Mouse (Mus musculus) retina, embryonic 14.5 days (tissue): ENCODE measurements at regions not wholly inside any gene's neighbourhood (a gene's known extent, or its start where the extent isn't known, plus 50 kb on each side); places are given as distances from the start of the nearest gene placed in this dataset.

ENCODE experiments used
- DNase-seq: peaks from one replicate; pipeline ENCODE4 v3.0.0-alpha.2; 2015; ENCODE audit warnings: low spot score

GRCm38 (mm10) chr4:31403976-31404375 lies 559.9 kb upstream of the Map3k7 start:
- no peak for DNase-seq

DNA sequence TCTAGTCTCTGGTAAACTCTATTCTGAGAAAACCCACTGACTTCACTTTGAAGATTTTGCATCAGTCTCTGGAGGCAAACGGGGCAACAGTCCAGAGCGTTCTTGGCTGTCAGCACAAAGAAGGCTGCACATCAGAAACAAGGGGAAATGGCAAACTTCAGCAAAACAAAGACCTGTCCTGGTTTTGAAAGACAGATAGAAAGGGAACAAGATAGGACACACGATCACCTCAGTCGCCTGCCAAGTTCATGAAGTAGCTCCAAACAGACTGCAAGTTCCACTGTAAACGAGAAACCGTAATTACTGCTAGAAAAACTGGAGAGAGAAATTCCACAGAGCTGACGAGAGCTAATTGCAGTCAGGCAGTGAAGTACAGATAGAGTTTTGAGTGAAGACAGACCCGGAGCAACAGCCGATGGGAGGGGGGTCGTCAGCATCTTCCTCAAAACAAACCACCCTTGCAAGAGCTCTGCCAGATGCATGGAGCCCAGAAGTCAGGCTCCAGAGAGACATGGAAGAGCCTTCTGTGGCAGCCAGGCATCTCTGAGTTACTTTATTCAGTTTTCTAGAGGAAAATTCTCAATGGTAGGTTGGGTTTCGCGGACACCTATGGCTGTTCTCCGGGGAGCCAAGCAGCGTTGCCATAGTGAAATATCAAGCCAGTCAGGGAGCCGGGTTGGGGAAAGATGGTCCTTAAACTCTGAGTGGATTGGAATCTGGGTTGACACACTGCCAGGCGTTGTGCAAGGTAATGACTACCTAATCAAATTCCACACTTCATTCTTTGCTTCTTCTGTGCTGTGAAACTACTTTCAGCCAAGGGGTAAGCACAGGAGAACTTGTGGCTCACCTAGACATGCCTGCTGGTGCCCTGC lies 558.8 kb upstream of the Map3k7 start:
- no peak for DNase-seq

GRCm38 (mm10) chr4:31410157-31410556 lies 553.7 kb upstream of the Map3k7 start:
- no peak for DNase-seq

- no peak for DNase-seq
Measured at GRCm38 (mm10) chr4:31411770-31412525, 551.9 kb upstream of the Map3k7 start.

- no peak for DNase-seq
Measured at GRCm38 (mm10) chr4:31417161-31417560, 546.7 kb upstream of the Map3k7 start.

GRCm38 (mm10) chr4:31419240-31419639 lies 544.7 kb upstream of the Map3k7 start:
- DNase-seq: peak; percentile 83

DNA sequence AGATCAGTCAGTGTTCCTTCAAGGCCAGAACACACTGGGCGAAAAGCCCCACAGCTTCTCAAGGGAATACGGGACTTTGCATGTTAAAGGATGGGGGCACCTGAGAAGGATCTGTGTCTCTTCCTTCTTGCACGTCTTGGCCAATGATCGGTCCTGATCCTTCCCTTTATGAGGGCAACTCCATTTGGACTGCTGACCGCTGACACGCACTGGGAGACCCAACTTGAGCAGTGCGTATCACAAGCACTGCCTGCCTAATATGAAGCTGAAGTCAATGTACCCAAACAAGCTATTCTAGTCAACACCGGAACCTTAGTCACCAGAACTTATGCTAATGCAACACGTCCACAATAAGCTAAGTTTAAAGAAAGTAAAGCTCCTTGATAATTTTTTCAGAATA lies 543.7 kb upstream of the Map3k7 start:
- no peak for DNase-seq

GRCm38 (mm10) chr4:31421386-31421785 lies 542.5 kb upstream of the Map3k7 start:
- DNase-seq: no peak

- no peak for DNase-seq
Measured at GRCm38 (mm10) chr4:31425135-31425534, 538.8 kb upstream of the Map3k7 start.

- no peak for DNase-seq
Measured at GRCm38 (mm10) chr4:31425716-31426115, 538.2 kb upstream of the Map3k7 start.

DNA sequence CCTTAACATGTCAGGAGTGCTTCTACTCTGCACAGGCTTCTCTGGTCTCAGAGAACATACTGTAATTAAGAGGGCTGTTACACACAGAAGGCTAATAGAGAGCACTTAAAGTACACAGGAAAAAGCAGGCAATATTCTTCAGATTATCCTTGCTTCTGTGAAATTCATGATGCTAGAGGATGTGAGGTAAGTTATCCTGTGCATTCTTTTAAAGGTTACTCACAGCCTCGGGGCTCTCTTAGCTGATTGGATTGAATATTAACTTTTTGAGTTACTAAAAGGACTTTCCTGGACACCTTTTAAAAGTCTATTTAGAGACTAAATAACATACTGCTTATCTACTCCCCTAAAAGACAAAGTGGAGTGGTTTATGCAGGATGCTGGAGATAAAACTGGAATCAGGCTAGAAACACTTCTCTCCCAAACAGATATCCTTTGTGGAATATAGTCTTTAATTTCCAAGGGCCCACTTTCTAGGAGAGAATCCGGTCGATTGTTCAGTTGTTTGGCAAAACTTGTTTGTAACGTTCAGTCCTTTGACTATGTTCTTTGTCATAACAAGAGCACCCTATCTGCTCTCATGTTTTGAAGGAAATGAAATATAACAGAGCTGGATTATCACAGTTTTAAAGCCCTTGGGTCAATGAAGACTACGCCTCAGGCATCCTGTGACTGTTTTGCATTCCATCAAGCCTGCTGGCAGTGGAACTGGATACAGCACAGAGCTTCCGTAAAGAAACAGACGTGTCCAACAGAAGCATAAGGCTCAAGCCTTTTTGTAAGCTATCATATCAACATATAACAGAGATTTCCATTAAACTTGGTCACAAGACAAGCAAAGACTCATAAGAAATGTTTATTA lies 537.5 kb upstream of the Map3k7 start:
- no peak for DNase-seq

- no peak for DNase-seq
Measured at GRCm38 (mm10) chr4:31433943-31434342, 530.0 kb upstream of the Map3k7 start.

DNA sequence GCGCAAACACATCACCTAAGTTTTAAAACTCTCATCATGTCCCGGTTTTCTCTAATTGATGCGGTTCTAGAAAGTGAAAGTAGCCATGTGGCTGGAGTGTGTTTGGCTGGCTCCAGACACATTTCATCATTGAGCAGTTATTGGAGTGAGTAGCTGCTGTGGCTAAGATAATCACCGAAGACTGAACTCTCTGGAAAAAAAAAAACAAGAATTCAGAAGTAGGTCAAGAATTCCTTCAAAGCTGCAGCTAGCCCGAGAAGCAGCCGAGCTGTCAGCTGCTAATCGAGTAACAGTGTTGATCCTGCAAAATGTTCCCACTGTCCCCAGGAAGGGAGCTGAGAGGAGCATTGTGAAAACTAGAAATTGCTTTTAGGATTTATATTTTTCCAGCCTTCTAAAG lies 509.0 kb upstream of the Map3k7 start:
- peak; percentile 57 for DNase-seq

DNA sequence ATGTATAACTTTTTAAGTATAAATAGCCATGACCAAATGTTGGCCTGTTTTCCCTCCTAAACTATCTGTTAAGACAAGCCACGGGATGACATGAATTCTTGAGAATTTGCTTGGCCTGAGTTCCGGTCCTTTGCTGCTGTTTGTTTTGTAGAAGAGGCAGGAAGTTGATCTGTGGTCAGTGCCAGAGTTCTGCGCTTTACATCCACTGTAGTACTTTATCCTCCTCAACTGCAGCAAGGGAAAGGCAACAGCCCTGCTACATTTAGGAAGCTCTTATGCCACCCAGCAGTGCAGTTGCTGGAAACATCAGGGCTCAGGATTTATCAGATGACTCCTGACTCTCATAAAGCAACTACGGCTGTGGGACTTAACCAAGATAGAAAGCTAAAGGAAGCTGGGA lies 508.4 kb upstream of the Map3k7 start:
- no peak for DNase-seq

GRCm38 (mm10) chr4:31462456-31462855 lies 501.4 kb upstream of the Map3k7 start:
- DNase-seq: no peak

DNA sequence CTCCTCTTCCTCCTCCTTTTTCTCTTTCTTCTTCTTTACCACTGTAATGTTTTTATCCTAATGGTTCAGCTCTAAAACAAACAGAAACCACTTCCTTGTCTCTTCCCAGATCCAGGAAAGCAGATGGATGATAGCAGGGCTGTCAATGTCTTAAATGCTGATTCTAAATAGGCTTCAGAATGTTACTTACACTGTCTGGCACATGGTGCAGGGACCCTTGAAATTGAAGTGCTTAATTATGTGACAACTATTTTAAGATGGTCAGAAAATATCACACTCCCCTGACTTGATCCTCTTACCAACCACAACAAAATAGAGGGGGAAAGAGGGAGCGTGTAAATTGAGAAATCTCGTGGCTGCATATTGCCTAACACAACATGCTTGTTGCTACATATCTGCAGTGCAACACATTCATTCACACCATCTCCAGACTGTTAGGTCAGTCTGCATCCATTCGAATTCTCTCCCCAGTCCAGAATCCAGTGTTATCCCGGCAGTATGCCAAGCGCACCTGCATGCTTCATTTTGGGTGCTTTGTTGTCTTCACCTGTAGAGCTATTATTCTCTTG lies 500.7 kb upstream of the Map3k7 start:
- no peak for DNase-seq

DNA sequence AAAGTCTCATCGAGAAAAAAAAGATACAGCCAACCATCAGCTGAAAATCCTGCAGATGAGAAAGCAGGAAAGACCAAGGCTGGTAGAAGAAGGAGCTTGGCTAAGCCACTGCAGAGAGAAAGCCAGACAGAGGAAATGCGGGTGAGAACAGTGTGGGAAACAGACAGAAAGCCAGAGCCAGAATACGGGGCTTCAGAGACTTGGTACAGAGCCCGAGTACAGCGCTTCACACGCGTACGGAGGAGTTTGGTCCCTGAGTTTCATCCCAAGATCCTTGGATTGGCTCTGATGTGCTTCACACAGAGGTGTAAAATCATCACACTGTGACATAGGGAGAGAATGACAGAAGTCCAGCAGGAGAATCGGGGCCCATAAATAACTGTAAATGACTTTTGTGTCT lies 495.6 kb upstream of the Map3k7 start:
- no peak for DNase-seq

DNA sequence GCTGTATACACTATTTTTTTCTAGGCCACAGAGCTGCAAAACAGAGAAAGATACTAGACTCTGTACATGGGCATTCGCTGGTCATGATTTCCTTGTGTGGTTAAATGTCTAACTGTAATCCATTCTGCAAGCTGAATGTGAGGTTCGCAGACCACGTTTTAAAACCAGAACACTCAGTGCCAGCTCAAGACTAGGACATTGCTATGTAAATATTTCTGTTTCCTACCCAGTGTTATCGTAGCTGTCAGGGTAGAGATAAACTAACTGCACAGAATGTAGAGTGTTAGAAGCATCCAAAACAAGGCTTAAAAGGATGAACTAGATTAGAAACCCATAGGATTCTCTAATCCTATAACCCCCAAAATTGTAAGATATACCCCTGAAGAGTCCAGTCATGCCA lies 494.1 kb upstream of the Map3k7 start:
- DNase-seq: no peak

DNA sequence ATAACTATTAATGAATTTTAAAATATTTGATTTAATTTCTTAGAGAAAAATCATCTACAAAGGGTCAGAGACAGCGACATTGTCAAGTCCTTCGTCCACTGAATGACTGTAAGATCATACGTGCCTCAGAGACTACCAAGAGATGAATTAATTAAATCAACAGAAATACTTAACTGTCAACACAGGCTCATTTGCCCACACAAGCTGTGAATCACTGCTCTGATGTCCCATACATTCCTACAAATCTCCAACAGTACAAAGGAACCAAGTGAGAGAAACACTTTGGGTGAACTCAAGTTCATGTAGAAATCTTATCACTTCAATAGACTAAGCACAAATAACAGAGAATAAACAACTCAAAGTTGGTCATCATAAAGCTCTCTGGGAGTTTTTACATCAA lies 471.4 kb upstream of the Map3k7 start:
- no peak for DNase-seq

DNA sequence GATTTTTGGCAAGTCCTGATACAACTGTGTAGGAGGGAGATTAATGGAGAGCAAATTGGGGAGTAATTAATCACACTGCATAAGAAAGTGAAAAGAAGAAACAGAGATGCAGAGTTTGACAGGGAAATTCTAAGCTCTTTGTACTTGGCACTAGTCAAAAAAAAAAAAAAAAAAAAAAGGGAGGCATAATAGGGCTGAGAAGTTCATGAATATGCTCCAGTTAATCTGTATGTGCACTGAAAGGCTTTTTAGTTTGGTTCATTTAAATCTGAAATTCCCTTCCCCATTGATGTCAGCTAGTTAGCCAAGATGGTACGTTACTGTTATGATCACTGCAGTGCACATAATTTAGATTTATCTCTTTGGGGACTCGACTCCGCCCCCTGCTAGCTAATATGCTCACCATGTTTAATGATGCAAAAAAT lies 470.8 kb upstream of the Map3k7 start:
- peak; percentile 69 for DNase-seq

DNA sequence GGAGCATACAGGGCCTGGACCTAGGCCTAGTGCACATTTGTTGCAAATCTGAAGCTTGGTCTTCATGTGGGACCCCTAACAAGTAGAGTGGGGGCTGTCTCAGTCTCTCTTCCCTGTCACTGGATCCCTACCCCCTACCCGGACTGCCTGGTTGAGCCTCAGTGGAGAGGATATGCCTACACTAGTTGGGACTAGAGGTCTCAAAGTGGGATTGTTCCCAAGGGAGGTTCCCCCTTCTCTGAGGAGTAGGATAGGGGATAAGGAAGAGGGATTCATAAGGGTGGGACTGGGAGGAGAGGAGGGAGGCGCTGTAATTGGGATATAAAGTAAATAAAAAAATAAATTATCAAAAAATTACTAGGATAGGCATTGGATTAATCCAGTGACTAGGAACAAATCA lies 464.0 kb upstream of the Map3k7 start:
- DNase-seq: no peak

DNA sequence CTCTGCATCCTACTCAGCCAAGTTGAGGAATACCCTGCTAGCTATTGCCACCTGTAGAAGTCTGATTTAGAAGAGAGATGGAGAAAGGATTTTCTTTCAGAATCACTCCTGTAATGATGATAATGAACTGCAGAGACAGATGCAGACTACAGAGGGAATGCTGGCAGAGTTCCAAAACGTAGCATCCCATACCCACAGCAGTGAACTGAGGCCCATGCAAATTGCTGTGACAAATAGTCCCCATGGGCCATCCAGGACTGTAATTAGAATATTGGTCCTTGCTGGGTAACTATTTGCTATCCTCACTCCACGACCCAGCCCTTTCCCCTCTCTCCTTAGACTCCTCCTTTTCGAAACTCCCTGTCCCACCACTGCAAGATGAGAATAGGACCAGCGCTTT lies 463.5 kb upstream of the Map3k7 start:
- DNase-seq: no peak
